Mouse (Mus musculus) 3T3-L1 (cell line): Measurements from ENCODE around the gene Zfp536.
"Not testable (repeated sequence)": the region's sequence is repeated elsewhere in the genome, so short reads cannot be mapped to it uniquely, and the experiment has no call there.

Source experiments
- DNase-seq: peaks from one replicate; pipeline ENCODE4 v3.0.0-alpha.2; 2015; ENCODE audit warnings: low read depth, low spot score

Gene Zfp536

GRCm38 (mm10) chr7:37607906-37608305, 165.5 kb downstream of the Zfp536 start:
- DNase-seq: no peak

DNA sequence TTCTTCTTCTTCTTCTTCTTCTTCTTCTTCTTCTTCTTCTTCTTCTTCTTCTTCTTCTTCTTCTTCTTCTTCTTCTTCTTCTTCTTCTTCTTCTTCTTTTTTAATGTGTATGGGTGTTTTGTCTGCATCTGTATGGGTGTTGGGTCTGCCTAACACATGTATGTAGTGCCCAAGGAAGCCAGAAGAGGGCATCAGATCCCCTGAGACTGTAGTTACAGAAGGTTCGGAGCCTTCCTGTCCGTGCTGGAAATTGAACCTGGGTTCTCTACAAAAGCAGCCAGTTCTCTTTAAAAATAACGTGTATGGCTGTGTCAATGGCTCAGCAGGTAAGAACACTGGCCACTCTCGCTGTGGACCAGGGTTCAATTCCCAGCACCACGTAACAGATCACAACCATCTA, 167.0 kb downstream of the Zfp536 start:
- no peak for DNase-seq

- DNase-seq: not testable (repeated sequence)
Measured at GRCm38 (mm10) chr7:37603525-37603909, 169.9 kb downstream of the Zfp536 start.

- no peak for DNase-seq
Measured at GRCm38 (mm10) chr7:37602871-37603524, 170.4 kb downstream of the Zfp536 start.

DNA sequence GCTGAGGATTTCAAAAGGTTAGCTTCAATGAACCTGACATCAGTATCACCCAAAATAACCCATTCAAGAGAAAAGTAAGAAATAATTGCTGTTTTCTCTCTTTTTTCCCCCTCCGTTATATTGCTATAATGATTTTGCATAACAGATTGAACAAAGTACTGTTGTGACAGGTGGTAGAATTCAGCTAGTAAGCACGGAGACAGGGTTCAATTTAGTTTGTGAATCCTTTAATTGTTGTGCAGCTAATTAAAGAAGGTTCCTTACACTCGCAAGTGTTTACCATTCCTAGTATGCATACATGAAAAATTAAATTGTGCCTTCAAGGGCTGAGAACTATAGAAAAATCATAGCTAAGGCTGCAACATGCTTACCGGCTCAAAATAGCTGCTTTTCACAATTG, 173.1 kb downstream of the Zfp536 start:
- DNase-seq: no peak

DNA sequence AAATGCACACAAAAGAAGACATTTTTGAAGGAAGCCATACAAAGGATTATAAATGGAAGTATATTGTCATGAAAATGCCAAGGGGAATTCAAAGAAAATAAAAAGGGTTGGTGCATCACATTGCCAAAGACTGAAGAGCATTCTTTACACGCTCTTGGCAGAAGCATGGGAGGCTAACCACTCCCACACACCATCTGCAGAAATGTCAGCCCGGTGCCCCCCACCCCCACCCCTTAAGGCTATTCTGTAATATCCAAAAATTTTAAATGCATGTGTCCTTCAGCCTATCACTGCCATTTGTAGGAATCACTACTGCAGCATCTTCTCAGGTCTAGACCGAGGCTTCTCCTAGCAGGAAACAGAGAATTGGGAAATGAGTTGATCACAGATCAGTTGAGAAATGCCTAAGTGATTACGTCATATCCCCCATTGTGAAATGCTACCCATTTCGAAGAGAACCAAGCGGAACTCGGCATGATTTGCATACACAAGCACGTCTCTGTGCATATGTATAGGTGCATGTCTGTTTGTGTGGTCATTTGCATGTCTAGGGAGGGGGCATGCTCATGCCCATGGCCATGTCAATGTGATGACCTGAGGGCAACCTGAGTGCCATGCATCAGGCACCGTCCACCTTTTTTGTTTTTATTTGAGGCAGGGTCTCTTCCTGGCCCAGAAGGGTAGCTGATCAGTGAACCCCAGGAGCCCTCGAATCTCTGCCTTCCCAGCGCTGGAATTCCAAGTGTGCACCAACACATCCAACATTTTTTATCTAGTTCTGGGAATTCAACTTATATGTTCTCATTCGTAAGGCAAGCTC, 179.0 kb downstream of the Zfp536 start:
- DNase-seq: no peak

- no peak for DNase-seq
Measured at GRCm38 (mm10) chr7:37593566-37593965, 179.9 kb downstream of the Zfp536 start.

DNA sequence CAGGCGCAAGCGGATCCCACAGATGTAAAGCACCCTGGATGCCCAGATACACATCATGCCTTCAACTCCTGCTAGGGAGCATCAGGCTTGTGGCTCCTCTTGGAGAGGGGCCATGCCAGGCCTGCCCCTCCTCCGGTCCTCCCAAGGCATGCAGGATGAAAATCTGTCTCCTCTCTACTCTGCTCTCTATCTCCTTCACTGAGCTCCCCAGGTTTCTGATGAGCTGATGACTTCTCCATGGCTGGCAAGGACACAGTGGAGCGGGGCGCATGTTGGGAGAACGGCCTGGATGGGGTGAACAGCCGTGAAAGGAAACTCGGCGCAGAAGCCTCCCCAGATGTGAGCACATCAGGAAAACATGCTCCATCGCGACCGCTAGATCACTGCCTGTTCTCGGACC, 186.7 kb downstream of the Zfp536 start:
- DNase-seq: no peak

- DNase-seq: no peak
Measured at GRCm38 (mm10) chr7:37581262-37581661, 192.2 kb downstream of the Zfp536 start.

DNA sequence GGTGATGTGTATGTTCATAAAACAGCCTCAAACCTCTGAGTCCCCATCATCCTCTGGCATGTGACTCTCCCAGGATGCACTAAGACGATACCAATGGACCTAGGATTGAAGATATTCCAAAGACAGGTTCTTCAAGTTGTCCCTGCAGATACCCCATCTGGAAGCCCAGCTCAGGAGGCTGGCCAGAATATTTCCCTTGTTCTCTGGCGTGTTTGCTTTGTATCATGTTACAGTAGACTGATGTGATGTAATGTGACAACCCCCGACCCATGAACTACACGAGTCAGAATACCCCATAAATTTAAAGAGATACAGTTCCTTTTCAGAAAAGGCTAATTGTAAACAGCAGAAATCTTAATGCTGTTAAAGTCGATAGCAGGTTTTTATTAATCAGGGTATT, 192.9 kb downstream of the Zfp536 start:
- DNase-seq: no peak

- DNase-seq: no peak
Measured at GRCm38 (mm10) chr7:37572021-37572420, 201.4 kb downstream of the Zfp536 start.

DNA sequence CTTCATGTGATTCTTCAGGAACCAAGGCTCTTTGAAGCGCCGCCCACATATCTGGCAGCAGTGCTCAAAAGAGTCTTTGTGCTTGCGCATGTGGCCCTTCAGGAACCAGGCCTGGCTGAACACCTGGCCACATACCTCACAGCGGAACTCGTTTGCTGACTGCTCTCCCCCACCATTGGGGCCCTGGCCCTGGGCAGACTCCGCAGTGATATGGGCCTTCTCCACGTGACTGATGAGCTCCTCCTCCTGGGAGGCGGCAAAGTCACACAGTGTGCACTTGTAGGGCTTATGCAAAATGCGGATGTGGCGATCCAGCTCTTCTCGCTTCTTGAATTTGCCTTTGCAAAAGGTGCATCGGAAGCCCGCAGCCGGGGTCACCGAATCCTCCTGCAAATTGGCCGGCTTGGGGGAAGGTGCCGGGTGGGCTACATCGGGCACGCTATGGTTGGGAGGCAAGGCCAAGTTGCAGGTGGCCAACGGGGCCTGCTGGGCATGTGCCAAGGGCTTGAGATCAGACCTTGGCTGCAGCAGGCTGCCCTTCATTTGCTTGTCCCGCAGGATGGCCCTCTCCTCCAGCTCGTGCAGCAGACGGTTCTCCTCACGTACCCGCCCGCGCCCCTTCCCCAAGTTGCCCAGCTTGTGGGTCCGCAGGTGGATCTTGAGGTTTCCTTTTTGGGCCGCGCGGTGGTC, 204.5 kb downstream of the Zfp536 start:
- no peak for DNase-seq

- no peak for DNase-seq
Measured at GRCm38 (mm10) chr7:37568041-37568440, 205.4 kb downstream of the Zfp536 start.

DNA sequence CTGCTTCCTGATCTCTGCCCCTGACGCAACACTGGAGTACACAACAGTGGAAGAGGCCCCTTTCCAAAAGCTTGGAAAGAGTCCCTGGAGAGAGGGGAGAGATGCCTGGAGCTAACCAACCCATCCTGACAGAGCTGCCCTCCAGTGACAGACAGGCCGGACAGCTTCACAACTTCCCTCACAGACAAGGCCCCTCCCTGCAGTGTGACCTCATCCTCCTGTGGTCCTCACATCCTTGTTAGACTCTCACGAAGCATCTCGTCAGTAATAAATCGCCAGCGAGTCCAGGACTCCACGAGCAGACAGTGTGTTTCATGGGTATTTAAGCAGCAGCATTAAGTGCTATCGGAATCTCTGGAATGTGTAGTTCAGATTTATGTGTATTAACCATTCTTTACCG, 207.4 kb downstream of the Zfp536 start:
- DNase-seq: no peak

- no peak for DNase-seq
Measured at GRCm38 (mm10) chr7:37565371-37565770, 208.1 kb downstream of the Zfp536 start.

- DNase-seq: no peak
Measured at GRCm38 (mm10) chr7:37564644-37565043, 208.8 kb downstream of the Zfp536 start.

DNA sequence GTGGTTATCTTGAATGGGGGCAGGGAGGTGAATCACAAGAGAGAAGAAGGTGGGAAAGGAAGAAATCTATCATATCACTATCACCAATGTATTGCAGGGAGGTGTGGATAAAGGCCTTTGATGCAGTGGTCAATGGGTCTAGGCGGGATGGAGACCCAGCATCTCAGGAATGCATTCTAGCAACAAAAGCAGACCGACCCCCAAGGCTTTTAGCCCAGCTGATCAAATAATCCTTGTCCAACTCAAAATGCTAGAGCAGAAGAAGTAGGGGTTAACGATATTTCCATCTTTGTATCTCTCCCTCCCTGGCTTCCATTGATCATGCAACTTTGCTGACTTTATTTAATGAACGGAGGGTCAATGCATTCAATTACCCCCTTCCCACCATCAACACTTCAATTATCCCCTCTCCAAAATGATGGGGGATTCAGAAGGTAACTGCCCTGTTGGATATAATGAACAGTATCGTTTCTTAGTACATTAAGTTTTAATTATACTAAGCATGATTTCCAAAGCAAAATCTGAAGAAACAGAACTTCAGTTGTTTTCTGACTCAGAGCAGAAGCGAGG, 209.5 kb downstream of the Zfp536 start:
- DNase-seq: no peak

DNA sequence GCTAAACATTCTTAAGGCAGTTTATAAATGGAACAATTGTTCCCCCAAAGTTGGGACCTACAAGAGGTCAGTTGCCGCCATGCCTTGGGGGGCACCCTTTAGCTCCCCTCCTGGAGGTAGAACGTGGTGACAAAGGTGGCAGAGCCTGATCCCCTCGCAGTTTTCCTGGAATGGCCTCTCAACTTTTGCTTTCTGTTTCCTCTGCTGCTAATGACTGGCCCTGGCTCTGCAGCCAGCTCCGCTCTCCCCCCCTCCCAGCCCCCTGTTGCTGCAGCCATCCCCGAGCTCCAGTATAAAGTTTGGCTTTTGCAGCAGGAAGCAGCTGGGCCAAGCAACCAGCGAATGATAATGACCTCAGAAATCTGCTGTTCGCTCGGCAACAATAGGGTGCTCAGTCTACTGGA, 210.3 kb downstream of the Zfp536 start:
- DNase-seq: peak; percentile 3

- no peak for DNase-seq
Measured at GRCm38 (mm10) chr7:37562505-37562904, 210.9 kb downstream of the Zfp536 start.

DNA sequence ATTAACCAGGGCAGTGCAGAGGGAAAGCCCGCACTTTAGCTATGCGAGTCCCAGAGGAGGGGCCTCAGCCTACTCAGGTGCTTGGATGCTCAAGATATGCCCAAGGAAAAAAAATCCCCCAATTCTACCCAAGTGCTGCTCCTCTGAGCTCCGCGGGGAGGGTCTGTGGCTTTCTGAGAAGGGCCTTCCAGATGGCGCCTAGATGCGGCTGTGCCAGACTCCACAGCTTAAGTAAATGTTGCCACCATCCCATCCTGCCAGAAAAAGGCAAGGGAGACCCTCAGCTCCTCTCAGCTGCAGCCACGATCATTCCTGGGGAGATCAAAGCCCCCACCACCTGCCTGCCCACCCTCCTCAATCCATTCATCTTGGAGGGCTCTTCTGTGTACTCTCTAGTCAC, 212.9 kb downstream of the Zfp536 start:
- DNase-seq: no peak

DNA sequence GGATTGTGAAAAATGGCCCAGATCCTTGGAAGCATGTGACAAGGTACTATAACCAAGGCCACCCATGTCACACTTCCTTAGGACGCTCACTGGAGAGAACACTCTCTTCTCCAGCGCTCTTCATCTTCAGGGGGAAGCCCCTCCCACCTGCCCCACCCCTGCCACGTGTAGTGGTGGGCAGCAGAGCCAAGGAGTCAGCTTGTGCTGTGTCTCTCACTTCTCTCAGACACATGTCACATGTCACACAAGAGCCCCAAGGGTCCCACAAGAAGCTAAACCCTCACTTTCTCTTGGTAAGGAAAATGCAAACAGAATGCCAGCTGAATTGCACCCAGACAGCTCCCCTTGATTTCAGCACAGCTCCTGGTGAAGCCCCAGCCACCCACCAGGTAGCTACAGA, 213.6 kb downstream of the Zfp536 start:
- no peak for DNase-seq

- no peak for DNase-seq
Measured at GRCm38 (mm10) chr7:37559341-37559740, 214.1 kb downstream of the Zfp536 start.
